Mouse (Mus musculus) lung, postnatal 10 days (tissue): ENCODE data around the gene Macrod2.

ENCODE experiments used
- DNase-seq: peaks from one replicate; pipeline ENCODE4 v3.0.0; 2021

Gene Macrod2

GRCm38 (mm10) chr2:141522081-141522480 is 1127.0 kb downstream of the Macrod2 start:
- no peak for DNase-seq

DNA sequence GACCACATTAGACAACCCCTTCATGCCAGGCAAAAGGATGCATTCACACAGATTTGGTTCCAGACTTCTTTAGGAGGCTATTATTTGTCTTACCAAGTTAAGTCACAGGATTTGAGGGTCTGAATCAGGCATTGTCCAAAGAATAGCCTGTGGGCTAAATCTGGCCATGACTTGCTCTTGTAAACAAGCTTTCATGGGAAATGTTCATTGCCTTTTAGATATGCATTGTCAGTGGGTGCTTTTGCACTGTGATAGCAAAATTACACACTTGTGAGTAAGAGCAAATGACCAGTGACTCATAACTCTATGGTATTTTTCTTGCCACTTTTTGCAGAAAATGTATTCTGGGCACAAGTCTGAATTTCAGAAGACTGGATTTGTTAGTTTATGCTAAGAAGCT is 1150.8 kb downstream of the Macrod2 start:
- no peak for DNase-seq

- DNase-seq, result no peak
These were observed 1156.6 kb downstream of the Macrod2 start for GRCm38 (mm10) chr2:141551701-141552100.

DNA sequence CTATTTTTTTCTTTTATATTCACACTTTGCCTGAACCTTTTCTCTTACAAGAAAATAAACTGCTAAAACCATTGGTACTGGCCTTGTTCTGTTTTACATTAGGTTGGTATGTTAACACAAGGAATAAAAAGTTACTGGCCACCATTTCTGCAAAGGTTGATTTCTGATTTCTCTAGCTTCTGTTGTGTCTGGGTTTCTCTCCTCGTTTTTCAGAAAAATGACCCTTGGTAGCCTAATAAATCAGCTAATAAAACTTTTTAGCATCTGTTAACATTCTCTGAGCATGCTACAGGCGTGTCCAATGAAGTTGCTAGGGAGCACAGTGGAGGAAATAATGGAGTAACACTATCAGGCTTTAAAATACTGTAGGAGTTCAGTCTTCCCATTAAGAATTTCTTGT is 1161.6 kb downstream of the Macrod2 start:
- DNase-seq, result no peak

GRCm38 (mm10) chr2:141558242-141558827 is 1163.2 kb downstream of the Macrod2 start:
- DNase-seq, result no peak

DNA sequence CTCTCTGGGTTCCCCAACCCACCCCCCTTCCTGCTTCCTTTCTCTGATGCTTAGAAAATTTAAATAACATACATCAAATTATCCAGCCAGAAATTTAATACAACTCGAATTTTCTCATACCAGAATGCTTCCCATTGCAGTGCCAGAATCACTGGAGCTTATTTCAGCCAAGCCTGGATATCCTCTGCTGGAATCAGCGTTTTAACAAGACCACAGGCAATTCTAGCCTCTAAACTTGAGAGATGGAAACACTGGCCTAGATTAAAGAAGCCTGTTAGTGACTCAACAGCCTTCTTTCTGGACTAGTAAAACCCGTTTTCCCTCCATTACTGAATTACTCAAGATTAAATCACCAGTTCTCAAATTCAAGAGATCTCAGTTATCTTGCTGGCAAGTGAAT is 1170.9 kb downstream of the Macrod2 start:
- no peak for DNase-seq

DNA sequence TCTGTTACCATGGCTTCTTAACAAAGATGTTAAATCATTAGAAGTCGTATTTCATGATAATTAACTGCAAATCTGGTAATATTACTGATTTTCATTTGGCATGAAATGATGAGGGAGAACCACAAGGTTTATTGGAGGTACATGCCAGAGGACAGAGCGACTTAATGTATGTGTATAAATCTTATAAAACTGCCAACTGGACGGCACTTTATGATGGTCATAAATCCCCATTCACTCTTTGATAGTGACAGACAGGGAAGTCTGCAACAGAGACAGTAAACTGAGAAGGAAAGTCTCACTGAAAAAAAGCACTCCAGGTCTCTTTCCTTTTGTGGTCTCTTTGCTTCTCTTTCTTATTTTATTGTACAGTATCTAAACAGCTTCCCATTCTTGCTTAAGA is 1176.3 kb downstream of the Macrod2 start:
- no peak for DNase-seq

GRCm38 (mm10) chr2:141578206-141578605 is 1183.1 kb downstream of the Macrod2 start:
- DNase-seq, result no peak

DNA sequence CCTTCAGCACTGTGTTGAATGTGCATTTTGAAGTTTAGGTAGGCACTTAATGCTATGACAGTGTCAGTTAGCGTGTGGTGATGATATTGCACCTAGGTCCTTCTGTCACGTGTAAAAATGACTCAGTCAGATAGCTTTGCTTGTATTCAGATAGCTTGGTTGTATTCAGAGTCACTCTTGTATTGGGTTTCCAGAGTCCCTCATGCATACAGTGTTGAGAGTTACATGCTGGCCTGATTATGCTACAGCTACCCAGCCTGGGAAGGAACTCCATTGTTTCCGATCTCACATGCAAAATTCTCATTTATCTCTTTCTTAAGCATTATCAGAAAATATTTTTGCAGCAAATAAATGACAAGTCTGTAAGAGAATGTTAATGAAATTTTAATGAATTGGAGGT is 1187.3 kb downstream of the Macrod2 start:
- no peak for DNase-seq

DNA sequence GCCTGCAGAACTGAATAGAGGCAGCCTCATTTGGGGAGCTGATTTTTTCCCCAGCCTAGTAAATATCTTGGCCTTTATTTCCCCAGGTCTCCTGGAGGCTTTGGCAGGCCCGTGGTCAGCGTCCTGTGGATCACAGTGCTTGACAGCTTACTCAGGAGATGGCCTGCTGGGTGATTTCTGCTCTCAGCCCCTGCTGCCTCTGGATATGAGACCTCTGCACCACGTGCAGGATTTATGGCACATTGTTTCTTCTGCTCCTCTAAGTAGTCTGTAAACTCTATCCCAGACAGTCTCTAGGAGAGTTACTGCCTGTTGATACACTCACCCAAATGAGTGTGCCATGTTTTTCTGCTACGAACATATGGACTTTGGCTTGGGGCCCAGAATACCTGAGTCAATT is 1187.8 kb downstream of the Macrod2 start:
- DNase-seq, result no peak

DNA sequence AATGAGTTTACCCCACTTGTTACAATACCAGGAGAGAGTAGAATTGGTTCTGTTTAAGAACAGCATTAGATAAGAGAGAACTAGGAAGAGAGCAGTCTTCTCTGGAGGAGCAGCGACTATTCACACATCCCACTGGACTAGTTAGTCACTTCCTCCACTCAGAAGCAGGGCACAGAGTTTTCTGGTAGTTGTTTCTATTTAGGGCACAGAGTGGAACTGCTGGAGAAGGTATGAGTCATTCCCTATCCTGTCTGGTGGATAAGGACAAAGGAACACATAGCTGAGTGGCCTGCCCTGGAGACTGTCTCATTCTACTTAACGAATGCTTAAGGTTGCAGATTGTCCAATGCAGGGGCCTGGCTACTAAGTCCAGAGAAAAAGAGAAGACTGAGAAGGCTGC is 1192.2 kb downstream of the Macrod2 start:
- no peak for DNase-seq

DNA sequence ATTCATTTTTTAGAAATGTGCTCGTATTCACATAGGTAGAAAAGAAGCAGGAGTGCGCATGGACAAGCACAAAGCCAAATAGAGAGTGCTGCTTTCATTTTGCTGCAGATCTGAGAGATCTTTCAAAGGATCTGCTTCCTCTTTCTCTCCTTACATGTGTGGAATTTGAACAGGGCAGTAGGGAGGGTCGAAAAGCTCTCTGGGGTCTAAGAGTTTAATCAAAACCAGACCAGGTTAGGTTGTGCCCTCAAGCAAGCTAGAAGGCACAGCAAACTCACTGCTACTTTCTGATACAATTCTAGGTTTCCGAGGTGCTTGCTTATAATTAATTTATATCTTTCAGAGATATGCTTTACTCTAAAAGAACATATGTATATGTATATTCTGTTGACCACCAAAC is 1196.2 kb downstream of the Macrod2 start:
- no peak for DNase-seq

DNA sequence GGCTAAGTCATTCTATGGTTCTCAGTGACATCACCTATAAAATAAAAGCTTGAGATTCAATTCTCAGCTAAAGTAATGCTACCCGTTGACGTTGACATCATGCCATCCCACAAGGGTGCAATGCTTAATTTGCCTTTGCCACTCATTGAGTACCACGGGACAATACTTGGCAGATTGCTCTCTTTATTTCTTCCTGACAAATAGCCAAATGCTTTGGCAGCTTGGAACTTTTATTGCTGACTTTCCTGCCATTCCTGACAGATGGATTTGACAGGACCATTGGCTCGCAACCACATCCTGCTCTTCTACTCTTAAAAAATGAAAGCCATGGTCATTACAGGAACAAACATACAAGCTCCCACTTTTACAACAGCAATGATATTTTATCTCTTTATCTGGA is 1199.7 kb downstream of the Macrod2 start:
- DNase-seq, result no peak

GRCm38 (mm10) chr2:141617721-141618120 is 1222.6 kb downstream of the Macrod2 start:
- DNase-seq, result no peak

GRCm38 (mm10) chr2:141618257-141618656 is 1223.1 kb downstream of the Macrod2 start:
- no peak for DNase-seq

- DNase-seq, result no peak
These were observed 1268.9 kb downstream of the Macrod2 start for GRCm38 (mm10) chr2:141664051-141664450.

DNA sequence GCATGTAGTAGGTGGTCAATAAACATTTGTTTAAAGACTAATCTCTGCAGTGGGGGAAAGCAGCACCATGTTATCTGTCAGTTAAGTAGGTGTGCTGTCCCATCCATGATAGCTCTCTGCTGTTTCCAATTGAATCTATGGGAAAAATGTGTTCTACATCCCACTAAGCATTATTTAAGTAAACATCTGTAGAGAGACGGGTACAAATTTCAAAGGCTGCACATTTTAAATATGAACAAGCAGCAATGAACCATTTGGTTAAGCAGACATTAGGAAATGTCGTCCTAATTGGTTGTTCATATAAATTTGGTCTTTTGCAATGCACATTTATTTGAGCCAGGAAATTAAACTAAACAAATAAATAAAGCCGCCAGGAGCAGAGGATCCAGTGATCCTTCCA is 1277.7 kb downstream of the Macrod2 start:
- DNase-seq, result no peak

- DNase-seq, result no peak
These were observed 1278.3 kb downstream of the Macrod2 start for GRCm38 (mm10) chr2:141673405-141673804.

DNA sequence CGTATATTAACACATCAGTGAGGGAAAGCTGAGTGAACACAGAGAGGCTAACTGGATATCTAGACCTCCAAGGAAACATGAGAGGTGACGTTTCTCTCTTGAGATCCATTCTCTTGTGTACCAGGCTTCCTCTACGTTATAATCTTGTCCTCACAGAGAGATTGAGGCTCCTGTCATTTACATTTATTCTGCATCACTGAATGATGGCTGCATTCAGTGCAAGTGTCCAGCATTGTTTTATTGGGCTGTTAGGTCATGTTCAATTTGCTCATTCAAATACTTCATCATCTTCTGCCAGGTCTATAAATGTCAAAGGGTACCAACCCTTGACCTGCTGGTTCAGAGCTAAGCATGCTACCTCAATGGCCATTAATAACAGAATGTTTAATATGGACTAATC is 1302.4 kb downstream of the Macrod2 start:
- DNase-seq, result no peak

DNA sequence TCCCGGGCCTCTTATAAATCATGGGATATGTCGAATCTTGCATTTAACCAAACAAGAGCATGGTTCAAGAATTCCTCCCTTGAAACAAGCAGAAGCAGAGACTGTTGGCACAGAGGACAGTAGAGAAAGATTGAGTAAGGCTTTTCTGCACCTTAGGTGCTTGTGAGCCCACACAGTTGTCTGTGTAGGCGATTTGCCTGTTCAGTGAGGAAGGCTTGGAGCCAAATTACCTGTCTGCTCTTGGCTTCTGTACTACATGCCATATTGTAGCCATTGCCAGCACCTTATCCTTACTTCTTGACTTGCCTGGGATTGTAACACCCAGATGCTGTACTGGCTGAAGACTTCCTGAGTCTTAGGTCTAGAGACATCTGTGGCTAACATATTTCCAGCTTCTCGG is 1303.2 kb downstream of the Macrod2 start:
- DNase-seq, result no peak

DNA sequence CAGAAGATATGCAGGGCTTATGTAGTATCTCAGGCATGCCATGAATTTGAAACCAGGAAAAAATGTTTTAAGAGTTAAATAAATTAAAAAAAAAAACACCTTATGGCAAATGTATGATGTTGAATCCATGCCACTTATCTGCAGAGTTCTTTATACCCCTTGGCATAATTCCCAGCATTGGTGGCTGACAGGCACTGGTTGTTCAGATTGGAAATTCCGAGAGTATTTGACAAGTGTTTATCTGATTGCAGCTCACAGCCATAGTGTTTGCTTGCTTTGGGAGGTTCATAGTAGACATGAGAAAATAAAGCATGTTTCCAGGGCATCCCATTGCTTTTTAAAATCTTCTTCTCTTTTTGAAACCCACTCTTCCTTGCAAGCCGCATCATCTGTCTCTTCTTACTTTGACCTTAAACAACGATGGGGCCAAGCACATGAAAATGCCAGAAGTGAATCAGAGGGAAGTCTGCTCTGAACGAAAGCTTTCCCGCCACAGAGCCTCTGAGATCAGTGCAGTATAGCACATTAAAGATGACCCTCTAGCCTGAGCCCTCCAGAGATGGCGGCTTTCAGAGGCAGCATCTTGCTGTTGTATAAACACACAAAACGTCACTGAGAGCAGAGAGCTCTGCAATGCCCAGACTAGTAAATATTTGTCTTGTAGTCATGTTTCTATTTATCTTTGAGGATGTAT is 1305.8 kb downstream of the Macrod2 start:
- DNase-seq, result no peak

- no peak for DNase-seq
These were observed 1316.7 kb downstream of the Macrod2 start for GRCm38 (mm10) chr2:141711785-141712184.

- DNase-seq, result no peak
These were observed 1317.2 kb downstream of the Macrod2 start for GRCm38 (mm10) chr2:141712265-141712664.

GRCm38 (mm10) chr2:141715061-141715460 is 1320.0 kb downstream of the Macrod2 start:
- no peak for DNase-seq

DNA sequence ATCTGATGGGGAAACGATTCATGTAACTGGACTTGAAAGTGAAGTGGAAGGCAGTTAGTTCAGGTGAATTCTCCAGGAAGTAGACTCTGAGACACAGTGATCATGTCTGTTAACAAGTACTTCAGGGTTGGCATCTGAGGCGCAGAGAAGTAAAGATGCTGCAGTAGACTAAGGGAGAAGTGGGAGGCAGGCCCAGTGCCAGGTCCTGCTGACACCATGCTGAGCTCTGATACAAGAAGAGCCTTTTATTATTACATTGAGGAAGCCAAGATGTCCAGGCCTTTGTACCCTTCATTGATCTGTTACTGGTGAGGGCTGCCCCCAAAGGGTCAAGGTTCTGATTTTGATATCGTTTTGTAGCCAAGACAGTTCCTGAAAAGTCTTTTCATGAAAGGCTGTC is 1327.4 kb downstream of the Macrod2 start:
- DNase-seq, result no peak
